Mouse (Mus musculus) CD4-positive, CD25-positive, alpha-beta regulatory T cell, adult 2 months (primary cell): ENCODE data around the gene Naxd.
A peak's percentile ranks its signal among the peaks of the same experiment; 100 is the strongest.

ENCODE experiments used
- DNase-seq: peaks from one replicate; pipeline ENCODE4 v3.0.0-alpha.2; 2012; ENCODE audit warnings: low read depth, low spot score

The Naxd gene

GRCm38 (mm10) chr8:11512711-11513110 lies 15.4 kb downstream of the Naxd start:
- no peak for DNase-seq

GRCm38 (mm10) chr8:11513247-11513646 lies 15.9 kb downstream of the Naxd start:
- no peak for DNase-seq

- DNase-seq, result no peak
Observed at GRCm38 (mm10) chr8:11516292-11516691, 19.0 kb downstream of the Naxd start.

GRCm38 (mm10) chr8:11517366-11518055 lies 20.2 kb downstream of the Naxd start:
- DNase-seq, result no peak

GRCm38 (mm10) chr8:11518056-11518396 lies 20.7 kb downstream of the Naxd start:
- DNase-seq, result no peak

GRCm38 (mm10) chr8:11518676-11519075 lies 21.4 kb downstream of the Naxd start:
- DNase-seq, result no peak

- DNase-seq, result no peak
Observed at GRCm38 (mm10) chr8:11523331-11523730, 26.0 kb downstream of the Naxd start.

GRCm38 (mm10) chr8:11530155-11530770 lies 33.0 kb downstream of the Naxd start:
- no peak for DNase-seq

- DNase-seq, result no peak
Observed at GRCm38 (mm10) chr8:11530849-11531248, 33.5 kb downstream of the Naxd start.

- DNase-seq, result no peak
Observed at GRCm38 (mm10) chr8:11534494-11534893, 37.2 kb downstream of the Naxd start.

- no peak for DNase-seq
Observed at GRCm38 (mm10) chr8:11539049-11539448, 41.7 kb downstream of the Naxd start.

- DNase-seq, result no peak
Observed at GRCm38 (mm10) chr8:11540182-11540581, 42.9 kb downstream of the Naxd start.

GRCm38 (mm10) chr8:11542031-11542430 lies 44.7 kb downstream of the Naxd start:
- no peak for DNase-seq

GRCm38 (mm10) chr8:11542866-11543265 lies 45.6 kb downstream of the Naxd start:
- no peak for DNase-seq

- DNase-seq, result peak; percentile 87
Observed at GRCm38 (mm10) chr8:11544386-11544785, 47.1 kb downstream of the Naxd start.

- DNase-seq, result peak; percentile 46
Observed at GRCm38 (mm10) chr8:11547063-11547462, 49.8 kb downstream of the Naxd start.

- peak; percentile 72 for DNase-seq
Observed at GRCm38 (mm10) chr8:11549706-11550105, 52.4 kb downstream of the Naxd start.

GRCm38 (mm10) chr8:11550281-11550948 lies 53.1 kb downstream of the Naxd start, which contains the start of gene Cars2:
Cars2 (minus strand) TSS chr8:11550783.
- DNase-seq, result peak; percentile 93

- peak; percentile 30 for DNase-seq
Observed at GRCm38 (mm10) chr8:11551497-11551896, 54.2 kb downstream of the Naxd start.

- DNase-seq, result no peak
Observed at GRCm38 (mm10) chr8:11552390-11552789, 55.1 kb downstream of the Naxd start.

GRCm38 (mm10) chr8:11554799-11555719 lies 57.8 kb downstream of the Naxd start, which contains the start of gene Ing1:
Ing1 (plus strand) TSS chr8:11555571.
- peak; percentile 97 for DNase-seq
